ENCODE assay signal across 8 mouse cellular contexts in genomic region chr2:26460097-26460646, GRCm38 (mm10). TPM values are rescaled to one million over a fixed set of nuclear protein-coding genes. Genes with fewer than 3 reads are reported as not detected.
DNase-seq lines count a peak whose midpoint lies in the region; ATAC-seq lines count a peak whose summit lies in the region.
"Had no signal": no experiment of that assay in that cellular context is flagged by ENCODE, and none has a peak within 500 bp of the region (broad histone marks: within the 10 kb centered on the region; RNA-seq: fewer than 3 reads in every experiment).

No protein-coding gene starts in this region.

- no peaks in the 10 kb centered on the region; the same call in 1 of the 2 replicates for H3K27me3 ChIP-seq in neural tube, embryonic 12.5 days (replicated peaks)
- no peaks in the 10 kb centered on the region for H3K27me3 ChIP-seq in neural tube, embryonic 15.5 days (replicated peaks)
- no peaks in the 10 kb centered on the region for H3K27me3 ChIP-seq in hindbrain, embryonic 15.5 days
- H3K27me3 ChIP-seq in limb, embryonic 15.5 days, result no peaks in the 10 kb centered on the region

- WGBS in neural tube, embryonic 12.5 days, result 92% methylated on average over 16 of the region's 16 CpGs
- WGBS in neural tube, embryonic 15.5 days, result 84% methylated on average over 16 of the region's 16 CpGs
- WGBS in hindbrain, embryonic 15.5 days, result 73% methylated on average over 16 of the region's 16 CpGs
- WGBS in limb, embryonic 15.5 days, result 91% methylated on average over 16 of the region's 16 CpGs

- no peak overlapping the region for H3K27ac ChIP-seq in neural tube, embryonic 12.5 days
- H3K27ac ChIP-seq in neural tube, embryonic 15.5 days (replicated peaks), result no peak overlapping the region
- no peak overlapping the region for H3K27ac ChIP-seq in hindbrain, embryonic 15.5 days (replicated peaks)
- H3K27ac ChIP-seq in limb, embryonic 15.5 days, result 0 out of 2 replicates have a peak overlapping the region, but pooled peaks have one; percentile 11

- peaks cover 12% of the 10 kb centered on the region for H3K4me1 ChIP-seq in neural tube, embryonic 12.5 days
- peaks cover 8% of the 10 kb centered on the region; the same call in 1 of the 2 replicates for H3K4me1 ChIP-seq in neural tube, embryonic 15.5 days
- H3K4me1 ChIP-seq in hindbrain, embryonic 15.5 days (replicated peaks), result peaks cover 4% of the 10 kb centered on the region; the same call in 1 of the 2 replicates
- peaks cover 25% of the 10 kb centered on the region for H3K4me1 ChIP-seq in limb, embryonic 15.5 days

- H3K4me2 ChIP-seq in neural tube, embryonic 12.5 days (replicated peaks), result no peak overlapping the region
- H3K4me2 ChIP-seq in neural tube, embryonic 15.5 days, result no peak overlapping the region
- H3K4me2 ChIP-seq in hindbrain, embryonic 15.5 days, result no peak overlapping the region
- no peak overlapping the region for H3K4me2 ChIP-seq in limb, embryonic 15.5 days

- H3K36me3 ChIP-seq in neural tube, embryonic 12.5 days, result peaks cover 65% of the 10 kb centered on the region
- H3K36me3 ChIP-seq in neural tube, embryonic 15.5 days, result peaks cover 28% of the 10 kb centered on the region
- H3K36me3 ChIP-seq in hindbrain, embryonic 15.5 days, result 0 out of 2 replicates have a peak, but pooled peaks cover 5% of the 10 kb centered on the region
- peaks cover 71% of the 10 kb centered on the region for H3K36me3 ChIP-seq in limb, embryonic 15.5 days

- no peak overlapping the region for H3K9ac ChIP-seq in neural tube, embryonic 12.5 days
- H3K9ac ChIP-seq in neural tube, embryonic 15.5 days (replicated peaks), result no peak overlapping the region
- no peak overlapping the region for H3K9ac ChIP-seq in hindbrain, embryonic 15.5 days
- no peak overlapping the region for H3K9ac ChIP-seq in limb, embryonic 15.5 days

- no peak overlapping the region for H3K4me3 ChIP-seq in neural tube, embryonic 12.5 days
- H3K4me3 ChIP-seq in neural tube, embryonic 15.5 days (replicated peaks), result no peak overlapping the region
- H3K4me3 ChIP-seq in hindbrain, embryonic 15.5 days, result no peak overlapping the region
- no peak overlapping the region for H3K4me3 ChIP-seq in limb, embryonic 15.5 days

- peak; percentile 27; the same call in 1 of the 2 replicates for ATAC-seq in neural tube, embryonic 12.5 days (ENCODE audit: low FRiP score, low read depth)
- ATAC-seq in neural tube, embryonic 15.5 days (ENCODE audit: low FRiP score), result no peak; the same call in 1 of the 2 replicates
- peak; percentile 36; the same call in 1 of the 2 replicates for ATAC-seq in hindbrain, embryonic 15.5 days (ENCODE audit: low FRiP score, low read depth)
- no peak for ATAC-seq in limb, embryonic 15.5 days (ENCODE audit: insufficient number of reproducible peaks, low FRiP score, low TSS enrichment, low read depth)
- ATAC-seq in megakaryocyte progenitor cell, adult 5-6 weeks (replicated peaks; ENCODE audit: poor library complexity), result no peak

- H3K9me3 ChIP-seq in neural tube, embryonic 12.5 days, result no peaks in the 10 kb centered on the region
- H3K9me3 ChIP-seq in neural tube, embryonic 15.5 days (replicated peaks), result no peaks in the 10 kb centered on the region
- H3K9me3 ChIP-seq in hindbrain, embryonic 15.5 days, result no peaks in the 10 kb centered on the region
- no peaks in the 10 kb centered on the region for H3K9me3 ChIP-seq in limb, embryonic 15.5 days

- DNase-seq in adrenal gland, adult 8-10 months, result no peak
- DNase-seq in urinary bladder, postnatal 10 days (ENCODE audit: low spot score), result no peak
- DNase-seq: right cerebral cortex, postnatal 4 days had no signal

RNA-seq across cellular contexts. Expression of gene Sec16a, which starts 15.2 kb away (rescaled TPM):
- 26.0 and 26.3 TPM in 2 replicates for polyA plus RNA-seq in neural tube, embryonic 12.5 days (2016; fragmentation: Nextera tagmentation; extraction: Ambion mirVana)
- polyA plus RNA-seq in neural tube, embryonic 15.5 days (2015; fragmentation: Nextera tagmentation; extraction: Ambion mirVana), result 16.7 and 17.2 TPM in 2 replicates
- polyA plus RNA-seq in hindbrain, embryonic 15.5 days (2015; fragmentation: Nextera tagmentation; extraction: Ambion mirVana), result 17.5 and 21.6 TPM in 2 replicates
- 26.2 and 30.5 TPM in 2 replicates for polyA plus RNA-seq in limb, embryonic 15.5 days (2015; fragmentation: Nextera tagmentation; extraction: Ambion mirVana)
- 10 to 100 TPM; 62.3 to 73.6 (median 67.1) TPM for total RNA-seq in adrenal gland, adult 8-10 months (2022)
- 33.9 and 48.3 TPM in 2 replicates for total RNA-seq in megakaryocyte progenitor cell, adult 5-6 weeks (2015)
- 23.9 and 29.7 TPM in 2 replicates for total RNA-seq in megakaryocyte progenitor cell, adult 5-6 weeks (2017)

RNA-seq across cellular contexts. Expression of gene Inpp5e, which starts 51.2 kb away (rescaled TPM):
- 29.7 and 32.7 TPM in 2 replicates for polyA plus RNA-seq in neural tube, embryonic 12.5 days (2016; fragmentation: Nextera tagmentation; extraction: Ambion mirVana)
- polyA plus RNA-seq in neural tube, embryonic 15.5 days (2015; fragmentation: Nextera tagmentation; extraction: Ambion mirVana), result 23.4 and 23.9 TPM in 2 replicates
- polyA plus RNA-seq in hindbrain, embryonic 15.5 days (2015; fragmentation: Nextera tagmentation; extraction: Ambion mirVana), result 25.9 and 26.1 TPM in 2 replicates
- polyA plus RNA-seq in limb, embryonic 15.5 days (2015; fragmentation: Nextera tagmentation; extraction: Ambion mirVana), result 17.1 and 19.6 TPM in 2 replicates
- total RNA-seq in adrenal gland, adult 8-10 months (2022), result 10 to 100 TPM; 20.8 to 35.3 (median 24.1) TPM
- 13.5 and 13.9 TPM in 2 replicates for total RNA-seq in megakaryocyte progenitor cell, adult 5-6 weeks (2015)
- 5.3 and 7.1 TPM in 2 replicates for total RNA-seq in megakaryocyte progenitor cell, adult 5-6 weeks (2017)

RNA-seq across cellular contexts. Expression of gene Notch1, which starts 56.3 kb away (rescaled TPM):
- 44.7 and 48.2 TPM in 2 replicates for polyA plus RNA-seq in neural tube, embryonic 12.5 days (2016; fragmentation: Nextera tagmentation; extraction: Ambion mirVana)
- 11.7 and 22.6 TPM in 2 replicates for polyA plus RNA-seq in neural tube, embryonic 15.5 days (2015; fragmentation: Nextera tagmentation; extraction: Ambion mirVana)
- polyA plus RNA-seq in hindbrain, embryonic 15.5 days (2015; fragmentation: Nextera tagmentation; extraction: Ambion mirVana), result 16.3 and 18.2 TPM in 2 replicates
- 23.1 and 24.3 TPM in 2 replicates for polyA plus RNA-seq in limb, embryonic 15.5 days (2015; fragmentation: Nextera tagmentation; extraction: Ambion mirVana)
- 10 to 100 TPM; 23.7 to 32.6 (median 28.4) TPM for total RNA-seq in adrenal gland, adult 8-10 months (2022)
- total RNA-seq in megakaryocyte progenitor cell, adult 5-6 weeks (2015), result 15.5 and 19.0 TPM in 2 replicates
- total RNA-seq in megakaryocyte progenitor cell, adult 5-6 weeks (2017), result 8.8 and 9.3 TPM in 2 replicates

Comparison
In these comparisons a context has a peak if more than half of its experiments do, and no peak if none do; other contexts are left out.
1. ATAC-seq: peak in neural tube, embryonic 12.5 days (single experiment) and hindbrain, embryonic 15.5 days (single experiment); none in neural tube, embryonic 15.5 days (single experiment), limb, embryonic 15.5 days (single experiment) and megakaryocyte progenitor cell, adult 5-6 weeks (single experiment).